Mouse (Mus musculus): ENCODE data around the gene Tomm20.
"Not testable (repeated sequence)": the region's sequence is repeated elsewhere in the genome, so short reads cannot be mapped to it uniquely, and the experiment has no call there.

Tomm20 gene

DNA sequence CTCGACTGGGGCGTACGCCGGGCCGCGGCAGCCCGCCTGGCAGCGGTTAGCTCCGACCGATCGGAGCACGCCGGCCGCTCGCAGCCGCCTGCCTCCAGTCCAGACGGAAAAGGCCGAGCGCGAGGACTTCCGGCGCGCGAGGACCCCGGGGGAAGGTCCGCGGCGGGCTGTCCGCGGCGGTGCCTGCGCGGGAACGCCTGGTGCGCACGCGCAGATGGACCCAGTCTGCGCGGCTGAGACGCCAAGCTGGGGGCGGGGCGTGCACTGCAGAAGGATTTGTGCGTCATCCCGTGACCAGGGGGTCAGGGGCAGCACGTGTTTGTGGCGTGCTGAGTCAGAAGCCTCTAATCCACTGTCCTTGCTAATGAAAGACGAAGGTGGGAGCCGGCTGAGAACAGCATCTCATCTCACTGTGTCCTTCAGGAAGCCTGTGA is at the start of gene Tomm20:
Tomm20 (minus strand) TSS at position 115 of the 434 bp plus-strand sequence.
- DNase-seq = peak; percentile 99

DNA sequence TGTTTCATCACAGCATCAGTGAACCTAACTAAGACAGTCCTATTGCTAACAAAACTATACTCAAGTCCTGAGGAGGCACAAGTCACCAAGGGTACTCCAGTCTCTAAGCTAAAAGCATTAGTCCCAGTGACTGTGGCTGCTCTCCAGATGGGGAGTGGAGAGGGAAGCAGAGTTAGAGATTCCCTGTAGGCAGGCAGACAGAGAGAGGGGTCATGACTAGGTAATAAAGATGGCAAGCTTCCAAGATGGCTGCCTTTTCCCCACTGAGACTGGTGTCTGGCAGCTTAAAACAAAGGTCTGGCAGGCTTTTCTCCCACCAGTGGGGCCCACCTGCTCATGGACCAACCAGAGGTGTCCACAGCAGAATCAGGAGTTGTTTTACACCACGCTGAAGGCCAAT is 48.9 kb upstream of the Tomm20 start:
- DNase-seq = no peak

DNA sequence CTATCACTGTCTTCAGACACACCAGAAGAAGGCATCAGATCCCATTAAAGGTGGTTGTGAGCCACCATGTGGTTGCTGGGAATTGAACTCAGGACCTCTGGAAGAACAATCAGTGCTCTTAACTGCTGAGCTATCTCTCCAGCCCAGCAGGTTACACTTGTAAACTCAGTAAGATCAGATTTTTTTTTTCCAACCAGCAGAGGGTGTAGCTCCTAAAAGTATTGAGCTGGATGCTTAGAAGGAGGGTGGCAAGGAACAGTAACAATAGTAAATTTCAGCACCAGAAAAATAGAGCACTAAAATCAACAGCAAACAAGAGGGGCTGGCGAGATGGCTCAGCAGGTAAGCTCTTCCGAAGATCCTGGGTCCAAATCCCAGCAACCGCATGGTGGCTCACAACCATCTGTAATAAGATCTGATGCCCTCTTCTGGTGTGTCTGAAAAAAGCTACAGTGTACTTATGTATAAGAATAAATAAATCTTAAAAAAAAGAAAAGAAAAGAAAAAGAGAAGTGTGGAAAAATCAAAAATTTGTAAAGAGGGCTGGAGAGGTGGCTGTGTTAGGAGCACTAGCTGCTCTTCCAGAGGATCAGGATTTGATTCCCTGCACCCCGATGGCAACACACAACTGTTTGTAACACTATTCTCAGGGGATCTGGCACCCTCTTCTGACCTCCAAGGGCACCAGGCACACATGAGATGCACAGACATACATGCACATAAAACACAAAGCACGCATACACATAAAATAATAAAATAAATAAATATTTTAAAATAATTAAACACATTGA is 43.9 kb upstream of the Tomm20 start:
- DNase-seq = no peak

- peak; percentile 26 to 64 for DNase-seq
These were observed 42.8 kb upstream of the Tomm20 start for GRCm38 (mm10) chr8:126988346-126989006.

DNA sequence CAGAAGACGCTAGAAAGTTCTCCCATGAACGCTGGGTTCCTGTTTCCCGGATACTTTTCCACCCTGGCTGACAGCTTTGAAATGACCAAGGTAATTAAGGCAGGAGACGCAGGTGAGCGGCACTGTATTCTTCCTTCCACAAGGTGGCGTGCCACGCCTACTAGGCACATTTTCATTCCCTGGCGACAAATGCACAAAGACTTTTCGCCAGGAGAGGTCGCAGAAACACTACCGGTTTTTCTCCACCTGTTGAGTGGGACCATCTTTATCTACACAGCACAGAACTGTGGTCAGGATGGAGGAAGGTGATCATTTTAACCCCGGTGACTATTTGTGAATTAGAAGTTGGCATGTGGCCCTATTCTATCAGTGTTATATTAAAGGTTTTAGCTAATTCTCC is 40.9 kb upstream of the Tomm20 start:
- DNase-seq = peak; percentile 91 to 92

- no peak for DNase-seq
These were observed 34.4 kb upstream of the Tomm20 start for GRCm38 (mm10) chr8:126980046-126980445.

- DNase-seq = no peak
These were observed 33.7 kb upstream of the Tomm20 start for GRCm38 (mm10) chr8:126979091-126979920.

DNA sequence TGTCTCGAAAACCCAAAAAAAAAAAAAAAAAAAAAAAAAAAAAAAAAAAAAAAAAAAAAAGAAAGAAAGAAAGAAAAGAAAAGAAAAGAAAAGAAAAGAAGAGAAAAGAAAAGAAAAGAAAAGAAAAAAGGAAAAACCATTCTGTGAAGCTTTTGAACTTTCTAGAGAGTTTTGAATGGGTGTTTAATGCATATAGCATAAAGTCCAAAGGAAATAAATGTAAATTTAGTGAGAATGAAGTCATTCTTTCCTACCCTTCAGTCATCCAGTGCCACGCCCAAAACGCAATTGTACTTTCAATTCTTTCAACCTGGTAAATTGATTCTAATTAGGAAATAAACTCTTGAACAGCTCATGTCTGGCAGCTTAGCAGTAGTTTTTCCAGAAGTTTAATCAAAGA is 32.9 kb upstream of the Tomm20 start:
- not testable (repeated sequence) for DNase-seq

GRCm38 (mm10) chr8:126978028-126978427 is 32.4 kb upstream of the Tomm20 start:
- DNase-seq = no peak

DNA sequence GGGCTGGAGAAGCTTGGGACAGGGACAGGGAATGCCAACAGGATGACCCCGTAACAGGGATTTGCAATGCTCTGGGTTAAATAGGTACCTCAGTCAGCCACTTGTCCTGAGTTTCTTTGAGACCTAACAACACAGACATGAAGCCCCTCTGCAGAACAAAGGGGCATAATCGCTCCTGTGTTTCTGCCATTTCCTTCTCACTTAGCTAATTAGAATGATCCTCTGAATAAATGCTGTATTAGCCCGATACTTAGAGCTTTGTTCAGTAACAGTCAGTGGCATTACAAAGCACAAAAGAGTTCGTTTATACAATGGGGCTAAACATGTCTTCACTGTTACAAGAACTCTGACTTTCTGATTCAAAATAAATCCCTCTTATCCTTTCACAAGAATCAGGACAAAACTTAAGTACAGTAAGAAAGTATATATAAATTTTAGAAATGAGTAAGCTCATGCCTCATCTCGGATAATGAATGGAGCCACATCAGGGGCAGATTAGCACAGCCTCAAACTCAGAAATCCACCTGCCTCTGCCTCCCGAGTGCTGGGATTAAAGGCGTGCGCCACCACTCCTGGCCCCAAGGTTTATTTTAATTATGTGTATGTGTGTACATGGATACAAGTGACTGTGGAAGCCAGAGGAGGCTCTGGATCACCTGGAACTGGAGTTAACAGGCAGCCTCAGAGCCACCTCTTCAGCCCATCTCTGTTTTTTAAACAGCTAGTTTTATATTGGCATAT is 31.1 kb upstream of the Tomm20 start:
- no peak for DNase-seq

- peak; percentile 27 to 60 for DNase-seq
These were observed 30.1 kb upstream of the Tomm20 start for GRCm38 (mm10) chr8:126975706-126976105.

DNA sequence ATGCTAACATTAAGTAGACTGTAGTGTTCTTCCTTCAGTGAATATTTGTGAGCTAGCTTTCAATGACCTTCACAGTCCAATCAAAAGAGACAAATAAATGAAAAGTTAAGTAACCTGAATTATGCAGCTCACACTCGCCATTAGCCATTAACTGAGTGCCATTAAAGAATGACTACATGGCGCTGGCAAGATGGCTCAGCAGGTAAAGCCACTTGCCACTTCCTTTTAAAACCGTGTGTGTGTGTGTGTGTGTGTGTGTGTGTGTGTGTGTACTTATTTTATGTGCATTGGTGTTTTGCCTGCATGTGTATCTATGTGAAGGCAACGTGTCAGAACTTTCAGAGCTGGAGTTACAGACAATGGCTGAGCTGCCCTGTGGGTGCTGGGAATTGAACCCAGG is 28.9 kb upstream of the Tomm20 start:
- no peak for DNase-seq

GRCm38 (mm10) chr8:126973686-126974265 is 28.1 kb upstream of the Tomm20 start:
- no peak for DNase-seq

DNA sequence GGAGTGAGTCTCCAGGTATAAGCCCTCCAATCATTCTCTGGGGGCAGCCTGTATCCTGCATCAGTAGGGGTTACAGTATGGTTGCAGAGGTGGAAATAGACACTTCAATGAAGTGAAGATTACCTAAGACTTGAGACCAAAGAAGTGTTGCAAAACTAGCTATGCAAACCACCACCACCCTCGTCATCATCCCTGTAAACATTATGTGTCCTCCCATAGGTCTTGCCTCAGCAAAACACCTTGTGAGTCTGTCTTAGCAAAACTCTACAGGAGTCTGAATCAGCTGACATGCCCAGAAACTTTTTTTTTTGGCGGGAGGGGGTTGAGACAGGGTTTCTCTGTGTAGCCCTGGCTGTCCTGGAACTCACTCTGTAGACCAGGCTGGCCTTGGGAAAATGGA is 27.0 kb upstream of the Tomm20 start:
- DNase-seq = no peak

DNA sequence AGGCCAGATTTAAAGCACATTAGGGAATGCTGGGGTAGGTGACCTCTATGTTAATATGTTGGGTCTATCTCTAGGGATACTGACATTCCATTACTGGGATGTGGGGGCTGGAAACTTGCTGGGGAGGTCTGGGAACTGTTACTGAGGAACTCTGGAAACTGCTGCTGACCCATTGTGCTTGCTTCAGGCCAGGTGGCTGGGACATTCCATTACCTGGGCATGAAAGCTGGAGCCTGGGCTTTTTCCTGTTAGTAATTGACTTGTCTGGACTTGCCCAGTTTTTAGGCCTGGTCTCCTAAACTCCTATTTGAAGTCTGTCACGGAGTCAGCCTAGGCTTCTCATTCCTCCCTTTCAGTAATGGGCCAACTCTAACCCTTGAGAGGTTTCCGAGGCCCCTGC is 26.5 kb upstream of the Tomm20 start:
- DNase-seq = no peak

DNA sequence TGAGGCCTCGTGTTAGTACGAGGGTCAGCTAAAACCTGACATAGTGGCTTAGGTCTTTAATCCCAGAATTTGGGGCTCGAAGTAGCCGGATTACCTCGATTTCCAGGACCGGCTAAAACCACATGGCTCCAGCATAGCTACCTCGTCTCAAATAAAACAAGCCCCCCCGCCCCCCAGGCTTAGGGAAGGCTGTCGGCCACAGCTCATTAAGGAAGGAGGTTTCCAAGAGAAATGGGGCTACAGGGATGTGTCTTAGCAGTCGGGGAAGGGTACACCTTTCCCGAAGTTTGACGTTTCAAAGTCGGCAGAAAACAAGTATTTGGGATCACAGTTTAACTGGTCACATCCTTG is 25.6 kb upstream of the Tomm20 start:
- no peak for DNase-seq

DNA sequence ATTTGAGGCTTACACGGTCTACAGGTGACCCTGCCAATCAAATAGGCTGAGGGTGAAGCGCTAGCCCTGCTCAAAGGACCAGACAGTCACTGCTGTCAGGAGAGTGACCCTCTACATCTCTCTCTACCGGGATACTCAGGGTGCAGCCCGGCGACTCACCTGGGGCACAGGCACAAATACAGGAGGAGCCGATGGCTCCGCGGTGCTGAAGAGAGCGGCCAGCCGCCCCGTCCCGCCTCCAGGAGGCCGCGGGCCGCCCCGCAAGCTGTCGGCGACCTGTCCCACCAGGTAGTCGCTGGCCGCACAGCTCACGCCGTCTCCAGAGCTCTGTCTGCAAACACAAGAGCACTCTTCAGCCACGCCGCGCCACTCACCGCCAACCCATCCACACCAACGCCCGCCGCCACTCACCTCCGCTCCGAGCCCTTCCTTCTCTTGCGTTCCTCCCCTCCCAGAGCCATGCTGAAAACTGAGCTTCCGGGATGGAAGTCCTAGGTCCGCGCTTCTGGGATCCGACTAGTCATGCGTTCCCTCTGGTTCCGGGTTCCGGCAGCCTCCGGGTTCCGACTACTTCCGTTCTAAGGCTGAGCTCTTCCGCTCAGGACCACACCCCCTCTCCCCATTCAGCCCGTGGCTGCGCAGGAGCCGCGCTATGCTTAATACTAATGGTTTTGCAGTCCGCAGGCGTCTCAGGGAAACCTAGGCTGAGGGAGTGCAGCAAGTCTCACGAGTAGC is 25.1 kb upstream of the Tomm20 start, which contains the start of gene Rbm34:
Rbm34 (minus strand) TSS at position 493 of the 735 bp plus-strand sequence.
- peak; percentile 95 to 97 for DNase-seq

- no peak for DNase-seq
These were observed 23.9 kb upstream of the Tomm20 start for GRCm38 (mm10) chr8:126969546-126969945.

DNA sequence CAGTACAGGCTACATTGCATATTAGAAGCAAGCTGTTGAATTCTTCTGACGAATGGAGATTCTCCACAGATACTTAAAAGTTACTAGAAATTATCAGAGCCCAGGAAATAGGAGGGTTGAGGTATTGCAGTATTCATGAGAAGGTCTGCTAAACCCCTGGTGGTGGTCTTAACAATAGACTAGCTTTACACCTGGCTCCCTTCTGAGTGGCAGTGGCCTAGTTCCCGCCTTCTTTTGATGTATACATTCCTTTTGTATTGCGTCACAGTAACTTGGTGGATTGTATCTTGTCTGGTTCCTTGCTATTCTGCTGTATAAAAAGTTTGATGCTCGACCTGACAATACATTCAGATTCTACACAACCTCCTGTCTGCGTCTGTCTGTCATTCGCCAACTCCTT is 22.5 kb upstream of the Tomm20 start:
- DNase-seq = no peak

GRCm38 (mm10) chr8:126965246-126965645 is 19.6 kb upstream of the Tomm20 start:
- no peak for DNase-seq

DNA sequence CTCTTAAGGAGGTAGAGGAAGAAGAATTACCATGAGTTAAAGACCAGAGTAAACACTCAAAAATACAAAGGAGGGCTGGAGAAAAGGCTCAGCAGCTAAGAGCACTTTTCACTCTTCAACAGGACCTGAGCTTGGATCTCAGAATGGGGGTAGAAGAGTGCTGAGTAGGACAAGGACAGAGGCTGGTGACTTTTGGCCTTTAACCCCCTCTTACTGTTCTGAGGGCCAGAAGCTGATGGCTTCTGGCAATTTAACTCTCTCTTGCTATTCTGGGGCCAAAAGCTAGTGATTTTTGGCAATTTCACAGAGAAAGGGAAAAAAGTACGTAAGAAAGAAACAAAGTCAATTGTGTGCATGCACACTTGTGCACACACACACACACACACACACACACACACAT is 17.2 kb upstream of the Tomm20 start:
- no peak for DNase-seq

DNA sequence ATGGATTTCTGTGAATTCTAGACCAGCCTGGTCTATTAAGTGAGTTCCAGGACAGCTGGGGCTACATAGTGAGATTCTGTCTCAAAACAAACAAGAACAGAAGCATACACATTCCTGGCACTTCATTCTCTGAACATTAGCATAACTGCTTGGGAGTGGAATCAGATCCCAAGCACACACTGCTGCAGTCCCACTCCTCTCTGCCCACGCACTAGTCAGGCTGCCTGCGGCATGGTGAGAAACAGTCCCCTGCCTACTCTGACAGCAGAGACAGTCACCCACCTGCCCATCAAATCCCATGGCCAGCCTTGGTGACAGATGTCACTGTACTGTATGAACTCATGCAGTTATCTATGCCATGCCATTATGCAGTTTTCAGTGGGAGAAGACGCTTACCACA is 15.9 kb upstream of the Tomm20 start:
- DNase-seq = no peak

All from cerebellum, postnatal 14 days (tissue).